Mouse (Mus musculus) erythroid progenitor cell, adult 5-6 weeks (primary cell): ENCODE measurements around the gene Trim11. TPM values are rescaled to one million over a fixed set of nuclear protein-coding genes. Genes with fewer than 3 reads are reported as not detected.

ENCODE experiments used
- ATAC-seq: replicated peaks from 2 replicates; pipeline ENCODE4 v1.8.0; 2016; ENCODE audit warnings: moderate number of reproducible peaks, mild to moderate bottlenecking, moderate TSS enrichment, inconsistent platforms; ENCODE audit not compliant: poor library complexity, low FRiP score, severe bottlenecking
- total RNA-seq, 2 experiments: library from RNA; stranded (forward) in 1 of 2; stranded (reverse) in 1 of 2; fragments of 150-400 nt in 1 of 2; fragments of 186-747, 209-891 nt in 1 of 2; gene quantifications; 2 replicates each; pipeline versions ENCODE4 v1.2.3 to v1.2.4; 2015 to 2017; ENCODE audit warnings: low replicate concordance in 2 of 2

Trim11 gene
- total RNA-seq, 2 experiments from 2014 or later, result 10.1 to 15.2 TPM

- ATAC-seq, result no peak
Measured at GRCm38 (mm10) chr11:58999158-58999557, 21.3 kb downstream of the Trim11 start.

- ATAC-seq, result no peak
Measured at GRCm38 (mm10) chr11:58999830-59000229, 21.9 kb downstream of the Trim11 start.

GRCm38 (mm10) chr11:59000635-59001034 lies 22.7 kb downstream of the Trim11 start:
- ATAC-seq, result no peak

- no peak for ATAC-seq
Measured at GRCm38 (mm10) chr11:59002327-59003079, 24.6 kb downstream of the Trim11 start.

- no peak for ATAC-seq
Measured at GRCm38 (mm10) chr11:59015052-59015451, 37.2 kb downstream of the Trim11 start.

GRCm38 (mm10) chr11:59026411-59026810 lies 48.5 kb downstream of the Trim11 start:
- ATAC-seq, result no peak

- no peak for ATAC-seq
Measured at GRCm38 (mm10) chr11:59029003-59029402, 51.1 kb downstream of the Trim11 start.

Other genes starting within 250 kb of the Trim11 start
- gene Olfr317, start 238.9 kb upstream of the Trim11 start, total RNA-seq (2015; ENCODE audit: low replicate concordance), result not detected in 2 replicates
- not detected in 2 replicates for gene Olfr317, start 238.9 kb upstream of the Trim11 start, total RNA-seq (2017; ENCODE audit: low replicate concordance)
- not detected in 2 replicates for gene Olfr316, start 225.4 kb upstream of the Trim11 start, total RNA-seq (2015; ENCODE audit: low replicate concordance)
- not detected in 2 replicates for gene Olfr316, start 225.4 kb upstream of the Trim11 start, total RNA-seq (2017; ENCODE audit: low replicate concordance)
- not detected in 2 replicates for gene Olfr315, start 204.9 kb upstream of the Trim11 start, total RNA-seq (2015; ENCODE audit: low replicate concordance)
- gene Olfr315, start 204.9 kb upstream of the Trim11 start, total RNA-seq (2017; ENCODE audit: low replicate concordance), result not detected in 2 replicates
- not detected in 2 replicates for gene Olfr314, start 195.1 kb upstream of the Trim11 start, total RNA-seq (2015; ENCODE audit: low replicate concordance)
- gene Olfr314, start 195.1 kb upstream of the Trim11 start, total RNA-seq (2017; ENCODE audit: low replicate concordance), result not detected in 2 replicates
- gene Fam183b, start 176.1 kb upstream of the Trim11 start, total RNA-seq (2015; ENCODE audit: low replicate concordance), result not detected in 2 replicates
- gene Fam183b, start 176.1 kb upstream of the Trim11 start, total RNA-seq (2017; ENCODE audit: low replicate concordance), result not detected in 2 replicates
- gene Olfr313, start 163.1 kb upstream of the Trim11 start, total RNA-seq (2015; ENCODE audit: low replicate concordance), result not detected in 2 replicates
- not detected in 2 replicates for gene Olfr313, start 163.1 kb upstream of the Trim11 start, total RNA-seq (2017; ENCODE audit: low replicate concordance)
- gene Olfr312, start 148.9 kb upstream of the Trim11 start, total RNA-seq (2015; ENCODE audit: low replicate concordance), result not detected in 2 replicates
- gene Olfr312, start 148.9 kb upstream of the Trim11 start, total RNA-seq (2017; ENCODE audit: low replicate concordance), result not detected in 2 replicates
- gene Olfr311, start 138.8 kb upstream of the Trim11 start, total RNA-seq (2015; ENCODE audit: low replicate concordance), result not detected in 2 replicates
- not detected in 2 replicates for gene Olfr311, start 138.8 kb upstream of the Trim11 start, total RNA-seq (2017; ENCODE audit: low replicate concordance)
- 11.5 and 13.4 TPM in 2 replicates for gene Gm12258, start 130.9 kb upstream of the Trim11 start, total RNA-seq (2015; ENCODE audit: low replicate concordance)
- gene Gm12258, start 130.9 kb upstream of the Trim11 start, total RNA-seq (2017; ENCODE audit: low replicate concordance), result 11.0 and 32.9 TPM in 2 replicates
- gene 2810021J22Rik, start 110.9 kb upstream of the Trim11 start, total RNA-seq (2015; ENCODE audit: low replicate concordance), result 4.3 and 11.3 TPM in 2 replicates
- 2.7 and 3.9 TPM in 2 replicates for gene 2810021J22Rik, start 110.9 kb upstream of the Trim11 start, total RNA-seq (2017; ENCODE audit: low replicate concordance)
- 79.2 and 83.3 TPM in 2 replicates for gene Zfp39, start 73.9 kb upstream of the Trim11 start, total RNA-seq (2015; ENCODE audit: low replicate concordance)
- gene Zfp39, start 73.9 kb upstream of the Trim11 start, total RNA-seq (2017; ENCODE audit: low replicate concordance), result 44.4 and 49.4 TPM in 2 replicates
- 407 and 422 TPM in 2 replicates for gene Btnl10, start 60.2 kb upstream of the Trim11 start, total RNA-seq (2015; ENCODE audit: low replicate concordance)
- 484 and 553 TPM in 2 replicates for gene Btnl10, start 60.2 kb upstream of the Trim11 start, total RNA-seq (2017; ENCODE audit: low replicate concordance)
- gene Rnf187, start 39.2 kb upstream of the Trim11 start, total RNA-seq (2015; ENCODE audit: low replicate concordance), result 104 and 109 TPM in 2 replicates
- 104 and 117 TPM in 2 replicates for gene Rnf187, start 39.2 kb upstream of the Trim11 start, total RNA-seq (2017; ENCODE audit: low replicate concordance)
- 265 and 290 TPM in 2 replicates for gene Hist3h2ba, start 29.2 kb upstream of the Trim11 start, total RNA-seq (2015; ENCODE audit: low replicate concordance)
- 136 and 409 TPM in 2 replicates for gene Hist3h2ba, start 29.2 kb upstream of the Trim11 start, total RNA-seq (2017; ENCODE audit: low replicate concordance)
- 186 and 192 TPM in 2 replicates for gene Hist3h2a, start 23.4 kb upstream of the Trim11 start, total RNA-seq (2015; ENCODE audit: low replicate concordance)
- gene Hist3h2a, start 23.4 kb upstream of the Trim11 start, total RNA-seq (2017; ENCODE audit: low replicate concordance), result 1,299 and 1,489 TPM in 2 replicates
- 0.36 and 0.84 TPM in 2 replicates for gene Trim17, start 23.4 kb upstream of the Trim11 start, total RNA-seq (2015; ENCODE audit: low replicate concordance)
- gene Trim17, start 23.4 kb upstream of the Trim11 start, total RNA-seq (2017; ENCODE audit: low replicate concordance), result 1.2 TPM in 2 replicates
- under 0.01 and 0.42 TPM in 2 replicates for gene Obscn, start 158.3 kb downstream of the Trim11 start, total RNA-seq (2015; ENCODE audit: low replicate concordance)
- gene Obscn, start 158.3 kb downstream of the Trim11 start, total RNA-seq (2017; ENCODE audit: low replicate concordance), result 0.90 and 2.3 TPM in 2 replicates
- 17.2 and 33.9 TPM in 2 replicates for gene Iba57, start 185.6 kb downstream of the Trim11 start, total RNA-seq (2015; ENCODE audit: low replicate concordance)
- 35.6 and 54.2 TPM in 2 replicates for gene Iba57, start 185.6 kb downstream of the Trim11 start, total RNA-seq (2017; ENCODE audit: low replicate concordance)
- not detected in 2 replicates for gene Gjc2, start 205.1 kb downstream of the Trim11 start, total RNA-seq (2015; ENCODE audit: low replicate concordance)
- gene Gjc2, start 205.1 kb downstream of the Trim11 start, total RNA-seq (2017; ENCODE audit: low replicate concordance), result not detected in 2 replicates
- gene Guk1, start 214.1 kb downstream of the Trim11 start, total RNA-seq (2015; ENCODE audit: low replicate concordance), result 20.5 and 24.3 TPM in 2 replicates
- gene Guk1, start 214.1 kb downstream of the Trim11 start, total RNA-seq (2017; ENCODE audit: low replicate concordance), result 14.2 and 30.1 TPM in 2 replicates
- 3.4 and 8.6 TPM in 2 replicates for gene Mrpl55, start 224.4 kb downstream of the Trim11 start, total RNA-seq (2015; ENCODE audit: low replicate concordance)
- 18.7 and 49.0 TPM in 2 replicates for gene Mrpl55, start 224.4 kb downstream of the Trim11 start, total RNA-seq (2017; ENCODE audit: low replicate concordance)
- gene 2310033P09Rik, start 230.2 kb downstream of the Trim11 start, total RNA-seq (2015; ENCODE audit: low replicate concordance), result 12.6 and 13.4 TPM in 2 replicates
- 17.5 and 20.0 TPM in 2 replicates for gene 2310033P09Rik, start 230.2 kb downstream of the Trim11 start, total RNA-seq (2017; ENCODE audit: low replicate concordance)